Mouse (Mus musculus): ENCODE results near the gene Prkn. TPM values are rescaled to one million over a fixed set of nuclear protein-coding genes. Genes with fewer than 3 reads are reported as not detected.
"Not testable (repeated sequence)": the region's sequence is repeated elsewhere in the genome, so short reads cannot be mapped to it uniquely, and the experiment has no call there.

Gene Prkn
- polyA plus RNA-seq, 1 experiment from 2014 or later = 0.64 TPM

DNA sequence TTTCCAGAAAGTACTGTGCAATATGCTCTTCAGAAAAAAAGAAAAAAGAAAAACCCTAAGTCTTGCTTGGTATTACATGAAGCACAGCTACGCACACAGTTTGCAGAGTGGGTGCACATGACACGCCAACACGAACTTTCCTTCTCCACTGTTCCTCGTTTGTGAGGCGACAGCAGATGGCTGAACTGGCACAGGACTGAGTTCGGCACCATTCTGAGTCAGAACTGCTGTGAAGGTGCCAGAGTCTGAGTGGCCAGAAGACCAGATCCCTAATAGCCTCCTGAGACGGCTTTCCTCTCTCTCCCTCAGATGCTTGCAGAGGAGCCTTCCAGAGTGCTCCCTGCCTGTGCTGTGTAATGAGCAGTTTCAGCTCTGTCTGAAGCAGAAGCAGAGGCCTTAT, 317.4 kb downstream of the Prkn start:
- Histone ChIP-seq H3K9me3 (replicated peaks) (no peaks in the 10 kb centered on the region), H3K27me3 (replicated peaks) (no peaks in the 10 kb centered on the region), H3K4me3 (no peak overlapping the region), H3K36me3 (no peaks in the 10 kb centered on the region), H3K27ac (no peak overlapping the region), H3K4me1 (no peaks in the 10 kb centered on the region), H3K9ac (no peak overlapping the region), H3K4me2 (no peak overlapping the region)
- no peak for ATAC-seq
- WGBS (ENCODE audit: insufficient replicate concordance) = 52% methylated on average over 7 of the region's 7 CpGs

- 79% methylated on average over 1 of the region's 1 CpGs for WGBS (ENCODE audit: insufficient replicate concordance)
- ATAC-seq = no peak
- Histone ChIP-seq H3K27ac (no peak overlapping the region), H3K36me3 (no peaks in the 10 kb centered on the region), H3K4me1 (no peaks in the 10 kb centered on the region), H3K9me3 (replicated peaks) (no peaks in the 10 kb centered on the region), H3K4me3 (no peak overlapping the region), H3K4me2 (no peak overlapping the region), H3K27me3 (replicated peaks) (no peaks in the 10 kb centered on the region), H3K9ac (no peak overlapping the region)
Observed at GRCm38 (mm10) chr17:11161436-11161835, 321.3 kb downstream of the Prkn start.

GRCm38 (mm10) chr17:11162770-11163169, 322.6 kb downstream of the Prkn start:
- Histone ChIP-seq H3K27me3 (replicated peaks) (no peaks in the 10 kb centered on the region), H3K4me3 (no peak overlapping the region), H3K9me3 (replicated peaks) (no peaks in the 10 kb centered on the region), H3K27ac (no peak overlapping the region), H3K36me3 (no peaks in the 10 kb centered on the region), H3K4me2 (no peak overlapping the region), H3K9ac (no peak overlapping the region), H3K4me1 (no peaks in the 10 kb centered on the region)
- ATAC-seq = no peak
- 67% methylated on average over 3 of the region's 3 CpGs for WGBS (ENCODE audit: insufficient replicate concordance)

GRCm38 (mm10) chr17:11187356-11187755, 347.2 kb downstream of the Prkn start:
- Histone ChIP-seq H3K4me1 (no peaks in the 10 kb centered on the region), H3K27me3 (replicated peaks) (no peaks in the 10 kb centered on the region), H3K36me3 (no peaks in the 10 kb centered on the region), H3K27ac (no peak overlapping the region), H3K4me3 (no peak overlapping the region), H3K9ac (no peak overlapping the region), H3K4me2 (no peak overlapping the region), H3K9me3 (replicated peaks) (no peaks in the 10 kb centered on the region)
- ATAC-seq = no peak

- Histone ChIP-seq H3K27me3 (replicated peaks) (no peaks in the 10 kb centered on the region), H3K27ac (no peak overlapping the region), H3K4me3 (no peak overlapping the region), H3K36me3 (no peaks in the 10 kb centered on the region), H3K4me2 (no peak overlapping the region), H3K9ac (no peak overlapping the region), H3K9me3 (replicated peaks) (no peaks in the 10 kb centered on the region), H3K4me1 (no peaks in the 10 kb centered on the region)
- no peak for ATAC-seq
- 58% methylated on average over 4 of the region's 4 CpGs for WGBS (ENCODE audit: insufficient replicate concordance)
Observed at GRCm38 (mm10) chr17:11188494-11188893, 348.3 kb downstream of the Prkn start.

DNA sequence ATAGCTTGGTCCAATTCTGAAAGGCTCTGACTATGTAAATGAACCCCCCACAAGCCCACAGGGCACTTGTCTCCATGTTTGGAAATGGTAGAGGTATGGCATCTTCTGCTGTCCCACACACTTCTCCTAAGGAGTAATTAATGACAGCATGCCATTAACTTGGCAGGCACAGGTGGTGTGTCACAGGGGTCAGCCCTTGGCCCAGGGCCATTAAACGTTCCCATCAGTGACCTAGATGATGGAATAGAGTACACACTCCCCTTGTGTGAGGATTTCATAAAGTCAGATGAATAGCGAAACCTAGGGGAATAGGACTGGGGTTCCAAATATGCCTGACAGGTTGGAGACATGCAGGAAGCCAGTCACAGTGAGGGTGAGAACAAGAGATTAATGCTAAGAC, 350.1 kb downstream of the Prkn start:
- 56% methylated on average over 2 of the region's 2 CpGs for WGBS (ENCODE audit: insufficient replicate concordance)
- no peak overlapping the region for H3K9ac ChIP-seq
- H3K9me3 ChIP-seq (replicated peaks) = no peaks in the 10 kb centered on the region
- H3K4me1 ChIP-seq = no peaks in the 10 kb centered on the region
- no peak overlapping the region for H3K4me3 ChIP-seq
- no peaks in the 10 kb centered on the region for H3K27me3 ChIP-seq (replicated peaks)
- H3K36me3 ChIP-seq = no peaks in the 10 kb centered on the region
- no peak for ATAC-seq
- H3K27ac ChIP-seq = no peak overlapping the region
- no peak overlapping the region for H3K4me2 ChIP-seq

- ATAC-seq = no peak
- Histone ChIP-seq H3K27me3 (replicated peaks) (no peaks in the 10 kb centered on the region), H3K9ac (no peak overlapping the region), H3K36me3 (no peaks in the 10 kb centered on the region), H3K27ac (no peak overlapping the region), H3K4me3 (no peak overlapping the region), H3K4me1 (no peaks in the 10 kb centered on the region), H3K9me3 (replicated peaks) (no peaks in the 10 kb centered on the region), H3K4me2 (no peak overlapping the region)
- 64% methylated on average over 2 of the region's 2 CpGs for WGBS (ENCODE audit: insufficient replicate concordance)
Observed at GRCm38 (mm10) chr17:11198134-11198533, 357.9 kb downstream of the Prkn start.

DNA sequence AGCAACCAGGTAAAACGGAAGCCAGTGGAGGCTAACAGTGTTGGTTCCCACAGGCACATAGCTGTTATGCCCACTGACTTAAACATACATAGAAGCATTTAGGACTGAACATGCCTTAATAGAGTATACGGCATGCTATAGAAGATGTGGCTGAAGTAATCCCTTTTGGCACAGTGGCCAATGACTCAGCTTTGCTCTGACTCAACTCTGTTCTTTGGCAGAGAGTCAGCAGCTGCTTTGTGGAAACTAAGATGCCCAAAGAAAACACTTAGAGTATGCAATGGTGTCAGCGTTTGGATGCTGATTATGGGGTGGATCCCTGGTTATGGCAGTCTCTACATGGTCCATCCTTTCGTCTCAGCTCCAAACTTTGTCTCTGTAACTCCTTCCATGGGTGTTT, 368.9 kb downstream of the Prkn start:
- H3K4me3 ChIP-seq; H3K9ac ChIP-seq; ATAC-seq; H3K27me3 ChIP-seq (replicated peaks); H3K4me2 ChIP-seq; H3K9me3 ChIP-seq (replicated peaks); H3K4me1 ChIP-seq; H3K36me3 ChIP-seq; H3K27ac ChIP-seq: not testable (repeated sequence)
- WGBS (ENCODE audit: insufficient replicate concordance) = 61% methylated on average over 4 of the region's 4 CpGs

GRCm38 (mm10) chr17:11211006-11211405, 370.8 kb downstream of the Prkn start:
- Histone ChIP-seq H3K27ac (no peak overlapping the region), H3K27me3 (replicated peaks) (no peaks in the 10 kb centered on the region), H3K4me1 (no peaks in the 10 kb centered on the region), H3K4me3 (no peak overlapping the region), H3K9ac (no peak overlapping the region), H3K4me2 (no peak overlapping the region), H3K36me3 (no peaks in the 10 kb centered on the region), H3K9me3 (replicated peaks) (no peaks in the 10 kb centered on the region)
- 78% methylated on average over 11 of the region's 11 CpGs for WGBS (ENCODE audit: insufficient replicate concordance)
- no peak for ATAC-seq

GRCm38 (mm10) chr17:11211591-11211990, 371.4 kb downstream of the Prkn start:
- WGBS (ENCODE audit: insufficient replicate concordance) = 67% methylated on average over 4 of the region's 4 CpGs
- no peak for ATAC-seq
- no peaks in the 10 kb centered on the region for H3K9me3 ChIP-seq (replicated peaks)
- H3K27me3 ChIP-seq (replicated peaks) = no peaks in the 10 kb centered on the region
- H3K9ac ChIP-seq = no peak overlapping the region
- no peak overlapping the region for H3K27ac ChIP-seq
- no peak overlapping the region for H3K4me2 ChIP-seq
- no peaks in the 10 kb centered on the region for H3K36me3 ChIP-seq
- H3K4me3 ChIP-seq = no peak overlapping the region
- H3K4me1 ChIP-seq = no peaks in the 10 kb centered on the region

GRCm38 (mm10) chr17:11213689-11214088, 373.5 kb downstream of the Prkn start:
- Histone ChIP-seq H3K36me3 (no peaks in the 10 kb centered on the region), H3K9ac (no peak overlapping the region), H3K4me1 (no peaks in the 10 kb centered on the region), H3K9me3 (replicated peaks) (no peaks in the 10 kb centered on the region), H3K27ac (no peak overlapping the region), H3K27me3 (replicated peaks) (no peaks in the 10 kb centered on the region), H3K4me3 (no peak overlapping the region), H3K4me2 (no peak overlapping the region)
- ATAC-seq = no peak
- 76% methylated on average over 3 of the region's 3 CpGs for WGBS (ENCODE audit: insufficient replicate concordance)

- no peaks in the 10 kb centered on the region for H3K27me3 ChIP-seq (replicated peaks)
- H3K9me3 ChIP-seq (replicated peaks) = no peaks in the 10 kb centered on the region
- no peak for ATAC-seq
- no peaks in the 10 kb centered on the region for H3K36me3 ChIP-seq
- H3K4me3 ChIP-seq = no peak overlapping the region
- H3K4me2 ChIP-seq = no peak overlapping the region
- no peak overlapping the region for H3K9ac ChIP-seq
- 62% methylated on average over 4 of the region's 4 CpGs for whole genome bisulfite sequencing (ENCODE audit: insufficient replicate concordance)
- no peak overlapping the region for H3K27ac ChIP-seq
- no peaks in the 10 kb centered on the region for H3K4me1 ChIP-seq
Observed at GRCm38 (mm10) chr17:11229011-11229410, 388.8 kb downstream of the Prkn start.

- ATAC-seq = no peak
- no peaks in the 10 kb centered on the region for H3K36me3 ChIP-seq
- H3K27ac ChIP-seq = no peak overlapping the region
- WGBS (ENCODE audit: insufficient replicate concordance) = 52% methylated on average over 1 of the region's 1 CpGs
- H3K4me2 ChIP-seq = no peak overlapping the region
- H3K4me1 ChIP-seq = no peaks in the 10 kb centered on the region
- H3K27me3 ChIP-seq (replicated peaks) = no peaks in the 10 kb centered on the region
- no peak overlapping the region for H3K9ac ChIP-seq
- H3K9me3 ChIP-seq (replicated peaks) = no peaks in the 10 kb centered on the region
- H3K4me3 ChIP-seq = no peak overlapping the region
Observed at GRCm38 (mm10) chr17:11229426-11229825, 389.2 kb downstream of the Prkn start.

Data from liver, embryonic 12.5 days (tissue).